Mouse (Mus musculus): ENCODE data around the gene Mmrn2. TPM values are rescaled to one million over a fixed set of nuclear protein-coding genes. Genes with fewer than 3 reads are reported as not detected.

Mmrn2 gene
- polyA plus RNA-seq, 1 experiment from 2014 or later, result 6.2 TPM

DNA sequence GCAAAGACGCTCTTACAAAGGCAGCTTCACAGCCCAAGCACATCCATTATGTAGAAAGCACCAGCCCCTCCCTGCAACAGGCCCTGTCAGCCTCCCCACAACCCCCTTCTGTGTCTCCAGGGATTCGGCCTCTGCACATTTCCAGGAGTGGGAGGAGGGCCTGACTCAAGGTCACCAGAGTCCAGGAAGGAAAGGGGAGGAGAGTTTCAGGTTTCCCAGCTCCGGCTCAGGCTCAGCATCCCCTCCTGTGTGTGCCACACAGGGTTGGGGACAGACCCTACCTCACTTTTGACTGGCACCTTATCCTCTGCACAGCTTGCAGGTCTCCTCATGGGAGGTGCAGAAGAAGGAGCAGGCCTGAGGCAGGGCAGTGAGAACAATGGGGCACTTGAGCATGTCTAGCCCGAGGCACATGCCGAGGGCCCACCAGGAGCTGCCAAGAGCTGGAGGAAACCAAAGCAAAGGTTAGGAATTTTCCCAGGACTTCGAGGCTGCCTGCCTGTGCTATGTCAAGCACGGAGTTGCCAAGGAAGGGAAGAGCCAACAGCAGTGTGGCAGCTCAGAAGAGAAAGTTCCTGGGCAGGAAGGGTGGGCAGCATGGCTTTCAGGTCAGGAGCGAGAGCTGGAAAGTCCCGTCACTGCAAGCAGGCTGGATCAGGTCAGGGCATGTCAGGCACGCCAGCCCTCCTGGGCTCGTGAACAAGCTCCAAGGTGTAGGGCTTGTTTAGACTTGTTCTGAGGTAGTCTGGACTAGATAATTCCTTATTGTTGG is 3.5 kb downstream of the Mmrn2 start:
- WGBS, result 42% methylated on average over 11 of the region's 11 CpGs
- Histone ChIP-seq H3K9me3 (no peaks in the 10 kb centered on the region), H3K27ac (replicated peaks) (peak overlapping the region; percentile 57), H3K27me3 (no peaks in the 10 kb centered on the region), H3K4me3 (no peak overlapping the region), H3K36me3 (no peaks in the 10 kb centered on the region), H3K4me1 (replicated peaks) (peaks cover 25% of the 10 kb centered on the region), H3K9ac (0 out of 2 replicates have a peak overlapping the region, but pooled peaks have one; percentile 17), H3K4me2 (no peak overlapping the region)
- peak; percentile 28 for ATAC-seq (ENCODE audit: low read depth)

DNA sequence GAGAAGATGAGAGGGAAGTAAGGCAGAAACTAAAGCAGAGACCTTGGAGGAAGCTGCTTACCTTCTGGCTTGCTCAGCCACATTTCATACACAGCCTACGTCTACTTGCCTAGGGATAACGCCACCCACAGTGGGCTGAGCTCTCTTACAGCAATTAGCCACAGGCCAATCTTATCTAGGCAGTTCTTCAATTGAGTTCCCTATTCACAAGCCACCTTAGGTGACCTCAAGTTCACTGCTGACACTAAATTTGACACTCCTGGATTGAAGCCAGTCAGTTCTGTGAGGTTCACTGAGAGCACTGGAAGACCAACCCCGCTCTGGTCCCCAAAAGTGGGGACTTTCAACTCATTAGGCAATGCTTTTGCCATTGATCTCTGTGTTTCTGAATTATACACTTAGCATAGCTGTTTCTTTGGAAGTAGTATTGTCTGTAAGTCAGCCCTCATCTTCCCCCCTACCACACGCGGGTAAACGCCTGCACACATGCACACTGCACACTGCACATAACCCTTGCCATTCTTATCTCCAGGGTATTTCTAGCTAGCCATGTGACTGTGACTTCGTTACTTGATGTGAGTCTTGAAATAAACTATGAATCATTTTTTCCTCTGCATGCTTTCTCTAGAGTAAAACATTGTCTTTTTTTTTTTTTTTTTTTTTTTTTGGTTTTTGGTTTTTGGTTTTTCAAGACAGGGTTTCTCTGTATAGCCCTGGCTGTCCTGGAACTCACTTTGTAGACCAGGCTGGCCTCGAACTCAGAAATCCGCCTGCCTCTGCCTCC is 7.8 kb downstream of the Mmrn2 start:
- Histone ChIP-seq H3K4me1 (replicated peaks) (peaks cover 11% of the 10 kb centered on the region), H3K9ac (no peak overlapping the region), H3K36me3 (no peaks in the 10 kb centered on the region), H3K27me3 (no peaks in the 10 kb centered on the region), H3K4me2 (no peak overlapping the region), H3K9me3 (no peaks in the 10 kb centered on the region), H3K4me3 (no peak overlapping the region), H3K27ac (replicated peaks) (no peak overlapping the region)
- 93% methylated on average over 9 of the region's 9 CpGs for WGBS
- no peak for ATAC-seq (ENCODE audit: low read depth)

DNA sequence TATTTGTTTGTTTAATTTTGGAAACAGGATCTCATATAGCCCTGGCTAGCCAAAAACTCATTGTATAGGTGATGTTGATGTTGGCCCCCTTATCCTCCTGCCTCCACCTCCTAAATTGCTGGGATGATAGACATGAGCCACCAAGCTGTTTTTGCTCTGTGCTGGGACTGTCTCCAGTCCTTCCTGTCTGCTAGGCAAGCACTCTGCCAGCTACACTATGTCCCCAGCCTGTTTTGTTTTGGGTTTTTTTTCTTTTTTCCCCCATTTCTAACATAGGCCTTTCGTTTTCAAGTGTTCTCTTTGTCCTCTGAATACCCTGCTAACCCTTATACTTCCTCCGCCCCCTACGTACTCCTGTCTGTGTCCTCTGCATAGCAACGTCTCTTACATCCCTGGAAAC is 18.0 kb downstream of the Mmrn2 start:
- Histone ChIP-seq H3K27ac (replicated peaks) (no peak overlapping the region), H3K36me3 (peaks cover 7% of the 10 kb centered on the region; the same call in 1 of the 2 replicates), H3K4me2 (no peak overlapping the region), H3K9me3 (peaks cover 5% of the 10 kb centered on the region; the same call in 1 of the 2 replicates), H3K4me1 (replicated peaks) (no peaks in the 10 kb centered on the region), H3K4me3 (no peak overlapping the region), H3K9ac (no peak overlapping the region), H3K27me3 (no peaks in the 10 kb centered on the region)
- ATAC-seq (ENCODE audit: low read depth), result no peak
- 59% methylated on average over 4 of the region's 4 CpGs for WGBS

DNA sequence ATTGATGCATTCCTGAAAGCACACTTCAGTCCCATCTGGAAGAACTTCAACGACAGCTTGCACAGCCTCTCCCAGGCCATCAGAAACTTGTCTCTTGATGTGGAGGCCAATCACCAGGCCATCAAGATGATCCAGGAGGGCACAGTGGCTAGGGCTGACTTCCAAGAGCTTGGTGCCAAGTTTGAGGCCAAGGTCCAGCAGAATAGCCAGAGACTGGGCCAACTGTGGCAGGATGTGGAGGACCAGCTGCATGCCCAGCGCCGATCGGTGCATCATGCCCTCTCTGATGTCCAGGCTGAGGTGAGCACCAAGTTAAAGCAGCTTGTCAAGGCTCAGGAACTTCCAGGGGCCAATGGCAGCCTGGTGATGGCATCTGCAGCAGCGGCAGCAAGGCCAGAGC is 22.6 kb downstream of the Mmrn2 start:
- Histone ChIP-seq H3K4me2 (no peak overlapping the region), H3K27me3 (no peaks in the 10 kb centered on the region), H3K36me3 (peaks cover 39% of the 10 kb centered on the region), H3K27ac (replicated peaks) (no peak overlapping the region), H3K4me3 (no peak overlapping the region), H3K9ac (no peak overlapping the region), H3K4me1 (replicated peaks) (no peaks in the 10 kb centered on the region), H3K9me3 (no peaks in the 10 kb centered on the region)
- ATAC-seq (ENCODE audit: low read depth), result no peak
- WGBS, result 94% methylated on average over 5 of the region's 5 CpGs

DNA sequence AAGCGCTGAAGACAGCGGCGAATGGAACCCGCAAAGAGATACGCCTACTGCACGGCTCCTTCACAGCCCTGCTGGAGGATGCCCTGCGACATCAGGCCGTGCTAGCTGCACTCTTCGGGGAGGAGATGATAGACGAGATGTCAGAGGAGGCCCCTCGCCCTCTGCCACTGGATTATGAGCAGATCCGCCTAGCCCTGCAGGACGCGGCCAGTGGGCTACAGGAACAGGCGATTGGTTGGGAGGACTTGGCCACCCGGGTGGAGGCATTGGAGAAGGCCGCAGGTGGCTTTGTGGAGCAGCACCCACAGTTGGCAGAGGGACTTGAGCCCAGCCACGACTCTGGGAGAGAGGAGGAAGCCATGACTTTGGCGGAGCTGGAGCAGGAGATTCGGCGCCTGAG is 23.6 kb downstream of the Mmrn2 start:
- H3K4me3 ChIP-seq, result no peak overlapping the region
- peaks cover 45% of the 10 kb centered on the region for H3K36me3 ChIP-seq

DNA sequence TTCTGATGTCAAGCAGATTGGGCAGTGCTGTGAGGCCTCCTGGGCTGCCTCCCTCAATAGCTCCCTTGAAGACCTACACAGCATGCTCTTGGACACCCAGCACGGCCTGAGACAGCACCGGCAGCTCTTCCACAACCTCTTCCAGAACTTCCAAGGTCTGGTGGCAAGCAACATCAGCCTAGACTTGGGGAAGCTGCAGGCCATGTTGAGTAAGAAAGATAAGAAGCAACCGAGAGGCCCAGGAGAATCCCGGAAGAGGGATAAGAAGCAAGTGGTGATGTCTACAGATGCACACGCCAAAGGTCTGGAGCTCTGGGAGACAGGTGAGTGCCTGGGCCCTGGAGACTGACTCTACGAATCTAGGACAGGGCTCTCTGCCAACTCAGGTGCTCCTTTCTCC is 24.0 kb downstream of the Mmrn2 start:
- ATAC-seq (ENCODE audit: low read depth), result no peak
- H3K27ac ChIP-seq (replicated peaks), result no peak overlapping the region
- peaks cover 49% of the 10 kb centered on the region for H3K36me3 ChIP-seq
- H3K4me1 ChIP-seq (replicated peaks), result no peaks in the 10 kb centered on the region
- H3K27me3 ChIP-seq, result no peaks in the 10 kb centered on the region
- H3K4me2 ChIP-seq, result no peak overlapping the region
- H3K9me3 ChIP-seq, result no peaks in the 10 kb centered on the region
- H3K9ac ChIP-seq, result no peak overlapping the region
- no peak overlapping the region for H3K4me3 ChIP-seq
- 98% methylated on average over 6 of the region's 6 CpGs for WGBS

More for the DNA sequence above, 23.6 kb downstream of the Mmrn2 start:
- ATAC-seq (ENCODE audit: low read depth), result no peak
- H3K9ac ChIP-seq, result no peak overlapping the region
- no peaks in the 10 kb centered on the region for H3K4me1 ChIP-seq (replicated peaks)
- no peak overlapping the region for H3K27ac ChIP-seq (replicated peaks)
- H3K9me3 ChIP-seq, result no peaks in the 10 kb centered on the region
- WGBS, result 93% methylated on average over 21 of the region's 21 CpGs
- no peak overlapping the region for H3K4me2 ChIP-seq
- no peaks in the 10 kb centered on the region for H3K27me3 ChIP-seq

DNA sequence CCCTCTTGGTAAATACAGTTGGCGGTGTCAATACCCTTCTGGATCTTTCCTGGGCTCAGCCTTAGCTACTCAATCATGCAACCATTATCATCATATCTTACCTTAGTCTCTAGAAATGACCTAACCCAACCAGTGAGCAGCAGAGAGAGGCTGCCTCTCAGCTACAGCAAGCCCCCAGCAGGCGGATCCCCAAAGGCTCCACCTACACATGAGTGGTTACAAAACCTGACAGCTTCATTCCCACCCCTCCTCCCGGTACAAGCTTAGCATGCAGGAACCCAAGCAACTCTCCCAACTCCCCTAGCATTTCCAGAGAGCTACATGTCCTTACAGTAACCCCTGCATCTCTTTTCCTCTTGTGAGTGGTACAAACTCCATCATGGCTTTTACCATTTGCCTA is 24.8 kb downstream of the Mmrn2 start:
- Histone ChIP-seq H3K4me3 (no peak overlapping the region), H3K27me3 (no peaks in the 10 kb centered on the region), H3K9me3 (no peaks in the 10 kb centered on the region), H3K4me1 (replicated peaks) (no peaks in the 10 kb centered on the region), H3K9ac (no peak overlapping the region), H3K36me3 (peaks cover 56% of the 10 kb centered on the region), H3K4me2 (no peak overlapping the region), H3K27ac (replicated peaks) (no peak overlapping the region)
- 95% methylated on average over 3 of the region's 3 CpGs for WGBS
- no peak for ATAC-seq (ENCODE audit: low read depth)

DNA sequence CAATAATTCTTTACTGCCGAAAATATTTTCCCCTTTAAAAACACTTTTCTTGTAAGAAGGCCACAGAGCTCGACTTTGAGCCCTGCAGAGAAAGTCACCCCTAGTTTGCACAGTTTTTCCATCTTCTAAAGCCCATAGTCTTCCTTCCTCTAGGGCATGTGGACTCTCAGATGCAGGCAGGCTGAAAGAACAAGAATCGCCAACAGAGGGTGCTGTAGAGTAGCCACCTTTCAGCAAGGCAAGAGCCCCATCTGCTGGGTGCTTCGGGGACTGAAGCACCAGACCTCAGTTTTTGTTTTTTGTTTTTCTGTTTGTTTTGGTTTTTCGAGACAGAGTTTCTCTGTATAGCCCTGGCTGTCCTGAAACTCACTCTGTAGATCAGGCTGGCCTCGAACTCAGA is 25.9 kb downstream of the Mmrn2 start:
- H3K36me3 ChIP-seq, result peaks cover 67% of the 10 kb centered on the region

DNA sequence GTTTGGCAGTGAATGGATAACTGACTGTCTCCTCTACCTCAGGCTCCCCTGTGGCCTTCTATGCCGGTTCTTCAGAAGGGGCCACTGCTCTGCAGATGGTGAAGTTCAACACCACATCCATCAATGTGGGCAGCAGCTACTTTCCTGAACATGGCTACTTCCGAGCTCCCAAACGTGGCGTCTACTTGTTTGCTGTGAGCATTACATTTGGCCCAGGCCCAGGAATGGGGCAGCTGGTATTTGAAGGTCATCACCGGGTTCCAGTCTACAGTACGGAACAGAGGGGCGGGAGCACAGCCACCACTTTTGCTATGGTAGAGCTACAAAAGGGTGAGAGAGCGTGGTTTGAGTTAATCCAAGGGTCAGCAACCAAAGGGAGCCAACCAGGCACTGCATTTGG is 27.6 kb downstream of the Mmrn2 start:
- WGBS, result 89% methylated on average over 8 of the region's 8 CpGs
- no peaks in the 10 kb centered on the region for H3K27me3 ChIP-seq
- H3K36me3 ChIP-seq, result peaks cover 79% of the 10 kb centered on the region
- no peak overlapping the region for H3K27ac ChIP-seq (replicated peaks)
- no peaks in the 10 kb centered on the region for H3K4me1 ChIP-seq (replicated peaks)
- H3K9ac ChIP-seq, result no peak overlapping the region
- no peaks in the 10 kb centered on the region for H3K9me3 ChIP-seq
- ATAC-seq (ENCODE audit: low read depth), result no peak
- no peak overlapping the region for H3K4me2 ChIP-seq
- no peak overlapping the region for H3K4me3 ChIP-seq

More for the DNA sequence above, 25.9 kb downstream of the Mmrn2 start:
- H3K9ac ChIP-seq, result no peak overlapping the region
- WGBS, result 52% methylated on average over 6 of the region's 6 CpGs
- H3K4me3 ChIP-seq, result no peak overlapping the region
- H3K4me1 ChIP-seq (replicated peaks), result no peaks in the 10 kb centered on the region
- no peaks in the 10 kb centered on the region for H3K27me3 ChIP-seq
- H3K9me3 ChIP-seq, result no peaks in the 10 kb centered on the region
- no peak for ATAC-seq (ENCODE audit: low read depth)
- no peak overlapping the region for H3K4me2 ChIP-seq
- no peak overlapping the region for H3K27ac ChIP-seq (replicated peaks)

DNA sequence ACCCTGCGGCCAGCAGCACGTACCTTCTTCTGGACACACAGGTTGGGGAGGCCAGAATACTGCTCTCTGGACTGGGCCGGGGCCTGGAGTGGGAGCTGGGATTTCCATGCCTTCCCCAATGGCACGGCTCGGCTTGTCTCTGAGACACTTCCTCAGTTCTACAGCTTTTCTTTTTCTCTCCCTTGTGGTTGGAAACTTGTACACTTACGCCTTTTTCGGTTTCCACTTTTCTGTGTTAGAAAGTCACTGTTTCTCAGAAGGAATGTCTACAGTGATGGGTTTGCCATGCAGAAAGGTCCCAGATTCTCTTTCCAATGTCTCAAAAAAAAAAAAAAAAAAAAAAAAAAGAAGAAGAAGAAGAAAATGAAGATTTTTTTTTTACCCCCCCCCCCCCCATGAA is 28.2 kb downstream of the Mmrn2 start:
- 95% methylated on average over 7 of the region's 7 CpGs for WGBS

DNA sequence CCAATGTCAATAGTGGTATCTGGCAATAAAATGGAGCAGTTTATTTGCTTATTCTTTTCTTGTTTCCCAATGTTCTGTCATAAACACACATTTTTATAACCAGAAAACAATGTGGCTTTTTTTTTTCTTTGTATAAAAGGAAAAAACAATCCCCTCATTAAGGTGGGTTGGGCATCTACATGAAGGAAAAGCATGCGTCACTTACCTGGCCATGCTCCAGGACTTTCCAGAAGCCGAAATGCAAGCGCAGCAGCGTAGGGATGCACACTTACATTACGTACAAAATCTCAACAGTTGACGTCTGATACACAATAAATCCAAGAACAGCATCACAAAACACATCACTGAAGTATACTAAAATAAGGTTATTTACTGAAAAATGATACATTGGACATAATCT is 35.5 kb downstream of the Mmrn2 start:
- Histone ChIP-seq H3K9me3 (no peaks in the 10 kb centered on the region), H3K9ac (no peak overlapping the region), H3K4me2 (no peak overlapping the region), H3K4me3 (no peak overlapping the region), H3K36me3 (peaks cover 75% of the 10 kb centered on the region), H3K4me1 (replicated peaks) (no peaks in the 10 kb centered on the region), H3K27ac (replicated peaks) (no peak overlapping the region), H3K27me3 (no peaks in the 10 kb centered on the region)
- ATAC-seq (ENCODE audit: low read depth), result no peak
- WGBS, result 97% methylated on average over 6 of the region's 6 CpGs

More for the DNA sequence above, 28.2 kb downstream of the Mmrn2 start:
- Histone ChIP-seq H3K36me3 (peaks cover 79% of the 10 kb centered on the region), H3K9me3 (no peaks in the 10 kb centered on the region), H3K4me3 (no peak overlapping the region), H3K27ac (replicated peaks) (no peak overlapping the region), H3K4me1 (replicated peaks) (no peaks in the 10 kb centered on the region), H3K4me2 (no peak overlapping the region), H3K27me3 (no peaks in the 10 kb centered on the region), H3K9ac (no peak overlapping the region)
- no peak for ATAC-seq (ENCODE audit: low read depth)

DNA sequence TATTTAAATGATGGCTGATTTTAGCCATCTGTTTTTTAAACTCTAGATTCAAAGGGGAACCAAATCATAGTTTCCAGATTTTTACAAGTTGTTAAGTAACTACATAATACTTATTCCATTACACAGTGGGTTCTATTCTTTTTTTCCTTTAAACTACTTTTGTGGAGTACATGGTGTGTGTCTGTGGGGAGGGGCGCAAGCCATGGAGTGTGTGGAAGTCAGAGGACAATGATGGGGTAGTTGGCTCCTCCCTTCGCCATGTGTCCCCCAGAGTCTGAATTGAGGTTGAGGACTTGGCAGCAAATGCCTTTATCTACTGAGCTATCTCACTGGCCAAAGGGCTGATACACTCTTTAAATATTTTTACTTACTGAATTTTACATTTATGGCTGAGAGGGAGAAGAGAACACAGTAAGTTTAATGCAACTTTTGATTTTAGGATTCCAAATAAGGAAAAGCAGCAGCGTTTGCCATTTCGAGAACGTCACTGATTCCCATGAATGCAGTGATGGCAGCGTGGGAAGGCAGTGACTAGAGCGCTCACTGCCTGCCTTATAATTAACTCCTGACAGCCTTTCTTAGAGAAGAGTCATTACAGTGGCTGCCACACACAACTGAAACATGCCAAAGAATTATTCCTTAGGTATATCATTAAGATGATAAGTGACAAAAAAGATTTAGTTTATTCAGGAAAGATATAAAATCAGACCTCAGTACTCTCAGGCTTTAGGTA is 37.1 kb downstream of the Mmrn2 start:
- H3K4me2 ChIP-seq, result no peak overlapping the region
- H3K9me3 ChIP-seq, result no peaks in the 10 kb centered on the region
- ATAC-seq (ENCODE audit: low read depth), result no peak
- peaks cover 68% of the 10 kb centered on the region for H3K36me3 ChIP-seq
- 91% methylated on average over 7 of the region's 7 CpGs for WGBS
- H3K27ac ChIP-seq (replicated peaks), result no peak overlapping the region
- no peaks in the 10 kb centered on the region for H3K4me1 ChIP-seq (replicated peaks)
- no peaks in the 10 kb centered on the region for H3K27me3 ChIP-seq
- H3K4me3 ChIP-seq, result no peak overlapping the region
- no peak overlapping the region for H3K9ac ChIP-seq
